ENCODE assay signal across 8 mouse cellular contexts in the genomic region with DNA sequence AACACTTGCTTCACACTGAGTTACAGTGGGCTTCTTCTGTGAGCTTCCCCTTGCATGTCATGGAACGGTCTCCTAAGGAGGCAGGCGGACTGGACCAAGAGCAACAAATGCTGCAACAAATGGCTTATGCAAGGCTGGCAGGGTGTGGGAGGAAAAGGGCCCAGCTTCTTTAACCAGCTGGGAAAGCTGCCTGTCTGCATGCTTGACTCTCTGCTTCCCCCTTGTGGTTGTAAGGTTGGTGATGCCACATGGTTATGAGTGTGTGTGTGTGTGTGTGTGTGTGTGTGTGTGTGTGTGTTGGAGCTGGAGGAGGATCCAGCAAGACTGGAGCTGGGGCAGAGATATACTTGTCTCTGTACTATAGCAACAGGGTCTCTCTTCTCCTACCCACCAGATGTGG. TPM values are rescaled to one million over a fixed set of nuclear protein-coding genes. Genes with fewer than 3 reads are reported as not detected.
DNase-seq lines count a peak whose midpoint lies in the region; ATAC-seq and TF ChIP-seq lines count a peak whose summit lies in the region.

No protein-coding gene starts in this region.

- H3K36me3 ChIP-seq in intestine, postnatal 0 days (ENCODE audit: control insufficient read depth, insufficient read depth): no peaks in the 10 kb centered on the region
- no peaks in the 10 kb centered on the region for H3K36me3 ChIP-seq in midbrain, embryonic 12.5 days
- no peaks in the 10 kb centered on the region; the same call in 1 of the 2 replicates for H3K36me3 ChIP-seq in splenic B cell, adult 2 months (ENCODE audit: control insufficient read depth, insufficient read depth, low read length, poor library complexity, severe bottlenecking)

- peak; percentile 41 for DNase-seq in urinary bladder, postnatal 10 days (ENCODE audit: low spot score)
- DNase-seq in urinary bladder, adult 2 months (ENCODE audit: low spot score): no peak
- peak; percentile 92 for DNase-seq in embryo, embryonic 10.5 days (ENCODE audit: low spot score)
- DNase-seq in gastrocnemius, postnatal 14 days: peak; percentile 84
- DNase-seq in left cerebral cortex, postnatal 25 days (ENCODE audit: low spot score in 2 of 2): peak; percentile 80 to 93
- peak; percentile 88 for DNase-seq in splenic B cell, adult 2 months (ENCODE audit: low read depth, low spot score)

- H3K4me3 ChIP-seq in intestine, postnatal 0 days (ENCODE audit: low read depth, low read length): no peak overlapping the region
- no peak overlapping the region for H3K4me3 ChIP-seq in midbrain, embryonic 12.5 days

- H3K27ac ChIP-seq in intestine, postnatal 0 days (ENCODE audit: low read depth, low read length): no peak overlapping the region
- no peak overlapping the region for H3K27ac ChIP-seq in midbrain, embryonic 12.5 days (replicated peaks)

- intact Hi-C loops in gastrocnemius, postnatal 14 days (cut with DNase I; ENCODE audit: low total_unique reads): no loop called here
- intact Hi-C loops in left cerebral cortex, postnatal 25 days (cut with DNase I): no loop called here

- no peak overlapping the region for H3K9ac ChIP-seq in intestine, postnatal 0 days (ENCODE audit: low read depth, low read length)
- H3K9ac ChIP-seq in midbrain, embryonic 12.5 days (replicated peaks): no peak overlapping the region

- peak; percentile 55 for ATAC-seq in intestine, postnatal 0 days
- ATAC-seq in midbrain, embryonic 12.5 days (ENCODE audit: low FRiP score, low read depth): 0 out of 2 replicates have a peak, but pooled peaks have one; percentile 44

- WGBS in intestine, postnatal 0 days: 34% methylated on average over 2 of the region's 2 CpGs
- 37% methylated on average over 2 of the region's 2 CpGs for WGBS in midbrain, embryonic 12.5 days

- H3K9me3 ChIP-seq in intestine, postnatal 0 days (ENCODE audit: control insufficient read depth): no peaks in the 10 kb centered on the region
- H3K9me3 ChIP-seq in midbrain, embryonic 12.5 days: no peaks in the 10 kb centered on the region

- H3K27me3 ChIP-seq in intestine, postnatal 0 days (replicated peaks; ENCODE audit: control insufficient read depth, insufficient read depth, low read length): no peaks in the 10 kb centered on the region
- H3K27me3 ChIP-seq in midbrain, embryonic 12.5 days: peaks cover 6% of the 10 kb centered on the region; the same call in 1 of the 2 replicates
- H3K27me3 ChIP-seq in splenic B cell, adult 2 months (ENCODE audit: control insufficient read depth, insufficient read depth, low read length, poor library complexity, severe bottlenecking): no peaks in the 10 kb centered on the region

- H3K4me2 ChIP-seq in intestine, postnatal 0 days (replicated peaks; ENCODE audit: low read depth): no peak overlapping the region
- no peak overlapping the region for H3K4me2 ChIP-seq in midbrain, embryonic 12.5 days (replicated peaks)

- H3K4me1 ChIP-seq in intestine, postnatal 0 days (replicated peaks; ENCODE audit: control insufficient read depth, insufficient read depth, low read length): peaks cover 3% of the 10 kb centered on the region; the same call in 1 of the 2 replicates
- no peaks in the 10 kb centered on the region for H3K4me1 ChIP-seq in midbrain, embryonic 12.5 days

- peak; percentile 100 for TF ChIP-seq CTCF in intestine, postnatal 0 days (IDR thresholded peaks at IDR 0.05; ENCODE audit: low read depth)

RNA-seq across cellular contexts. Expression of a gene that starts 23.1 kb away (rescaled TPM):
- 26.0 and 28.6 TPM in 2 replicates for polyA plus RNA-seq in urinary bladder, adult 2 months (2012; rRNA removed)
- under 1 TPM in 1 of 2 experiments, not detected in 1; 0.10 TPM for total RNA-seq in gastrocnemius, postnatal 14 days (2021)
- polyA plus RNA-seq in intestine, postnatal 0 days (2015; fragmentation: Nextera tagmentation; extraction: Ambion mirVana): 0.39 and 0.53 TPM in 2 replicates
- under 1 TPM; 0.21 to 0.64 TPM for total RNA-seq in left cerebral cortex, postnatal 25 days (2021)
- polyA plus RNA-seq in midbrain, embryonic 12.5 days (2016; fragmentation: Nextera tagmentation; extraction: Ambion mirVana): 0.12 and 0.19 TPM in 2 replicates

RNA-seq across cellular contexts. Expression of a gene that starts 24.9 kb away (rescaled TPM):
- polyA plus RNA-seq in urinary bladder, adult 2 months (2012; rRNA removed): 248 and 341 TPM in 2 replicates
- total RNA-seq in gastrocnemius, postnatal 14 days (2021): 100 to 1,000 TPM in 1 of 2 experiments, 10 to 100 TPM in 1; 76.9 to 104 TPM
- polyA plus RNA-seq in intestine, postnatal 0 days (2015; fragmentation: Nextera tagmentation; extraction: Ambion mirVana): 174 and 176 TPM in 2 replicates
- total RNA-seq in left cerebral cortex, postnatal 25 days (2021): 10 to 100 TPM; 71.2 to 78.2 TPM
- 246 and 322 TPM in 2 replicates for polyA plus RNA-seq in midbrain, embryonic 12.5 days (2016; fragmentation: Nextera tagmentation; extraction: Ambion mirVana)

RNA-seq across cellular contexts. Expression of a gene that starts 42.0 kb away (rescaled TPM):
- polyA plus RNA-seq in urinary bladder, adult 2 months (2012; rRNA removed): 4.7 and 6.0 TPM in 2 replicates
- total RNA-seq in gastrocnemius, postnatal 14 days (2021): 10 to 100 TPM; 13.8 to 16.9 TPM
- 40.9 and 41.8 TPM in 2 replicates for polyA plus RNA-seq in intestine, postnatal 0 days (2015; fragmentation: Nextera tagmentation; extraction: Ambion mirVana)
- total RNA-seq in left cerebral cortex, postnatal 25 days (2021): 1 to 10 TPM in 1 of 2 experiments, under 1 TPM in 1; 0.87 to 1.3 TPM
- 305 and 311 TPM in 2 replicates for polyA plus RNA-seq in midbrain, embryonic 12.5 days (2016; fragmentation: Nextera tagmentation; extraction: Ambion mirVana)

Comparison
In these comparisons a context has a peak if more than half of its experiments do, and no peak if none do; other contexts are left out.
1. RNA of a gene that starts 23.1 kb away (polyA plus RNA-seq): 26.0 to 28.6 TPM in urinary bladder, adult 2 months; 0.39 to 0.53 TPM in intestine, postnatal 0 days and 0.12 to 0.19 TPM in midbrain, embryonic 12.5 days; every median in the first group is over 10 times any median in the second.